Mouse (Mus musculus) liver, embryonic 14.5 days (tissue): ENCODE measurements around the gene 9130204L05Rik.

Source experiments
- CTCF ChIP-seq: IDR thresholded peaks from 2 replicates; pipeline ENCODE4 v1.5.1; 2016; ENCODE audit warnings: antibody characterized with exemption, low read depth, control low read depth
- EP300 ChIP-seq: IDR thresholded peaks from 2 replicates; pipeline ENCODE4 v1.6.1; 2016; ENCODE audit warnings: antibody characterized with exemption, low read depth

DNA sequence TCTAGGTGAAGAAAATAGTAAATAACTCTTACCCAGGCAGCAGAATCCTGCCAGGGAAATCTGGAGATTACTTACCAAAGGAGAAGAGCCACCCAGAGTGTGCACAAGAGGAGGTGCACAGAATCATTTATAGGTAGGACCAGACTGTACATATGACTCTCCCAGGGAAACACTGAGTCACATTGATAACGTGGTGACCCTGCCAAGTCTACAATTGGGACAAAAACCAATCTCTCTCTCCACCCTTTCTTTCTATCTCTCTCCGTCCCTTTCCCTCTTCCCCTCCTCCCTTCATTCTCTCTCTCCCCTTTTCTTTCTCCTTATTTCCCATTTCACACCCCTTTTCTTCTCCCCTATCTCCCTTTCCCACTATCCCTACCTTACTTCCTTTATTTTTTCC is at the start of gene 9130204L05Rik:
- no peak for TF ChIP-seq CTCF
- no peak for TF ChIP-seq EP300
